Mouse (Mus musculus): ENCODE data around the gene Gjb3. TPM values are rescaled to one million over a fixed set of nuclear protein-coding genes. Genes with fewer than 3 reads are reported as not detected.

The Gjb3 gene
- polyA plus RNA-seq, 1 experiment, result 2.0 TPM

- WGBS, result 77% methylated on average over 6 of the region's 6 CpGs
Observed at GRCm38 (mm10) chr4:127341372-127341771, 10.7 kb upstream of the Gjb3 start.

GRCm38 (mm10) chr4:127337668-127338067 is 7.0 kb upstream of the Gjb3 start:
- H3K4me3 ChIP-seq (ENCODE audit: control insufficient read depth, insufficient read depth, low read length), result no peak overlapping the region
- H3K27me3 ChIP-seq (ENCODE audit: control insufficient read depth, insufficient read depth, low read length), result no peaks in the 10 kb centered on the region
- DNase-seq, result no peak
- H3K36me3 ChIP-seq (ENCODE audit: control insufficient read depth, insufficient read depth, low read length), result no peaks in the 10 kb centered on the region
- H3K27ac ChIP-seq (ENCODE audit: control insufficient read depth, insufficient read depth, low read length), result no peak overlapping the region
- 97% methylated on average over 5 of the region's 5 CpGs for WGBS
- no peak for TF ChIP-seq POLR2A (IDR thresholded peaks at IDR 0.05; ENCODE audit: control insufficient read depth, extremely low read depth, insufficient read depth, low read length, poor library complexity)
- TF ChIP-seq CTCF (IDR thresholded peaks at IDR 0.05; ENCODE audit: borderline replicate concordance, control insufficient read depth, extremely low read depth, insufficient read depth, low read length, poor library complexity), result no peak
- H3K4me1 ChIP-seq (replicated peaks; ENCODE audit: control insufficient read depth, insufficient read depth, low read length), result no peaks in the 10 kb centered on the region

More at GRCm38 (mm10) chr4:127341372-127341771, 10.7 kb upstream of the Gjb3 start:
- no peak for DNase-seq
- no peaks in the 10 kb centered on the region for H3K36me3 ChIP-seq (ENCODE audit: control insufficient read depth, insufficient read depth, low read length)
- no peak for TF ChIP-seq CTCF (IDR thresholded peaks at IDR 0.05; ENCODE audit: borderline replicate concordance, control insufficient read depth, extremely low read depth, insufficient read depth, low read length, poor library complexity)
- H3K27me3 ChIP-seq (ENCODE audit: control insufficient read depth, insufficient read depth, low read length), result no peaks in the 10 kb centered on the region
- no peak overlapping the region for H3K4me3 ChIP-seq (ENCODE audit: control insufficient read depth, insufficient read depth, low read length)
- H3K27ac ChIP-seq (ENCODE audit: control insufficient read depth, insufficient read depth, low read length), result no peak overlapping the region
- no peaks in the 10 kb centered on the region for H3K4me1 ChIP-seq (replicated peaks; ENCODE audit: control insufficient read depth, insufficient read depth, low read length)

GRCm38 (mm10) chr4:127334870-127335504 is 4.3 kb upstream of the Gjb3 start:
- Histone ChIP-seq H3K27ac (ENCODE audit: control insufficient read depth, insufficient read depth, low read length) (no peak overlapping the region), H3K4me1 (replicated peaks; ENCODE audit: control insufficient read depth, insufficient read depth, low read length) (no peaks in the 10 kb centered on the region), H3K27me3 (ENCODE audit: control insufficient read depth, insufficient read depth, low read length) (no peaks in the 10 kb centered on the region; the same call in 1 of the 2 replicates), H3K36me3 (ENCODE audit: control insufficient read depth, insufficient read depth, low read length) (no peaks in the 10 kb centered on the region), H3K4me3 (ENCODE audit: control insufficient read depth, insufficient read depth, low read length) (no peak overlapping the region)
- TF ChIP-seq POLR2A (IDR thresholded peaks at IDR 0.05; ENCODE audit: control insufficient read depth, extremely low read depth, insufficient read depth, low read length, poor library complexity), result no peak
- TF ChIP-seq CTCF (IDR thresholded peaks at IDR 0.05; ENCODE audit: borderline replicate concordance, control insufficient read depth, extremely low read depth, insufficient read depth, low read length, poor library complexity), result no peak
- 83% methylated on average over 5 of the region's 5 CpGs for WGBS
- DNase-seq, result no peak

- no peaks in the 10 kb centered on the region; the same call in 1 of the 2 replicates for H3K27me3 ChIP-seq (ENCODE audit: control insufficient read depth, insufficient read depth, low read length)
- WGBS, result 91% methylated on average over 13 of the region's 13 CpGs
- TF ChIP-seq CTCF (IDR thresholded peaks at IDR 0.05; ENCODE audit: borderline replicate concordance, control insufficient read depth, extremely low read depth, insufficient read depth, low read length, poor library complexity) (no peak), POLR2A (IDR thresholded peaks at IDR 0.05; ENCODE audit: control insufficient read depth, extremely low read depth, insufficient read depth, low read length, poor library complexity) (no peak)
- H3K4me1 ChIP-seq (replicated peaks; ENCODE audit: control insufficient read depth, insufficient read depth, low read length), result no peaks in the 10 kb centered on the region
- no peaks in the 10 kb centered on the region for H3K36me3 ChIP-seq (ENCODE audit: control insufficient read depth, insufficient read depth, low read length)
- DNase-seq, result no peak
- no peak overlapping the region for H3K4me3 ChIP-seq (ENCODE audit: control insufficient read depth, insufficient read depth, low read length)
- no peak overlapping the region for H3K27ac ChIP-seq (ENCODE audit: control insufficient read depth, insufficient read depth, low read length)
Observed at GRCm38 (mm10) chr4:127331171-127331570, 527 bp upstream of the Gjb3 start.

GRCm38 (mm10) chr4:127329751-127330150 is 893 bp downstream of the Gjb3 start:
- Histone ChIP-seq H3K27ac (ENCODE audit: control insufficient read depth, insufficient read depth, low read length) (no peak overlapping the region), H3K27me3 (ENCODE audit: control insufficient read depth, insufficient read depth, low read length) (no peaks in the 10 kb centered on the region; the same call in 1 of the 2 replicates), H3K4me3 (ENCODE audit: control insufficient read depth, insufficient read depth, low read length) (no peak overlapping the region), H3K4me1 (replicated peaks; ENCODE audit: control insufficient read depth, insufficient read depth, low read length) (no peaks in the 10 kb centered on the region), H3K36me3 (ENCODE audit: control insufficient read depth, insufficient read depth, low read length) (no peaks in the 10 kb centered on the region)
- DNase-seq, result no peak
- 16% methylated on average over 13 of the region's 13 CpGs for WGBS
- TF ChIP-seq CTCF (IDR thresholded peaks at IDR 0.05; ENCODE audit: borderline replicate concordance, control insufficient read depth, extremely low read depth, insufficient read depth, low read length, poor library complexity) (no peak), POLR2A (IDR thresholded peaks at IDR 0.05; ENCODE audit: control insufficient read depth, extremely low read depth, insufficient read depth, low read length, poor library complexity) (no peak)

GRCm38 (mm10) chr4:127329046-127329445 is 1.6 kb downstream of the Gjb3 start:
- 80% methylated on average over 3 of the region's 3 CpGs for WGBS
- Histone ChIP-seq H3K27me3 (ENCODE audit: control insufficient read depth, insufficient read depth, low read length) (no peaks in the 10 kb centered on the region; the same call in 1 of the 2 replicates), H3K27ac (ENCODE audit: control insufficient read depth, insufficient read depth, low read length) (no peak overlapping the region)

More at GRCm38 (mm10) chr4:127329046-127329445, 1.6 kb downstream of the Gjb3 start:
- Histone ChIP-seq H3K36me3 (ENCODE audit: control insufficient read depth, insufficient read depth, low read length) (no peaks in the 10 kb centered on the region), H3K4me3 (ENCODE audit: control insufficient read depth, insufficient read depth, low read length) (no peak overlapping the region), H3K4me1 (replicated peaks; ENCODE audit: control insufficient read depth, insufficient read depth, low read length) (no peaks in the 10 kb centered on the region)
- DNase-seq, result no peak
- TF ChIP-seq POLR2A (IDR thresholded peaks at IDR 0.05; ENCODE audit: control insufficient read depth, extremely low read depth, insufficient read depth, low read length, poor library complexity), result no peak
- no peak for TF ChIP-seq CTCF (IDR thresholded peaks at IDR 0.05; ENCODE audit: borderline replicate concordance, control insufficient read depth, extremely low read depth, insufficient read depth, low read length, poor library complexity)

Data from thymus, adult 2 months (tissue).